22 mouse cellular contexts compared by ENCODE assay signal in the genomic region with DNA sequence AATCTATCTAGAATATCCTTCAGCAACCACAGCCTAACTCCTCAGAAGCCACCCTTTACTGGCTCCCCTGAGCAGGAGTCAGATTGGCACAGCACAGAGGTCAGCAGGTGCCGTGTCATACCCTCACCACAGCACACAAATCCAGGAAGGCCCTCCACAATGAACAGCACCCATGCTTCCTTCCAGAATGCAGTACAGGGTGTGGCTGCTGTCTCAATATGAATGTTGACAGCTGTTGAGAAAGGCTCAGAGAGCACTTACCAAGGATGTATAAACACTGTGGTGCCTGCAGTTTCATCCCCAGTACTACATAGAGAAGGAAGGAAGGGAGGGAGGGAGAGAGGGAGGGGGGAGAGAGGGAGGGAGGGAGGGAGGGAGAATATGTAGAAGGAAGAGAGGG. TPM values are rescaled to one million over a fixed set of nuclear protein-coding genes. Genes with fewer than 3 reads are reported as not detected.
DNase-seq lines count a peak whose midpoint lies in the region; ATAC-seq and TF ChIP-seq lines count a peak whose summit lies in the region.
"Had no signal": no experiment of that assay in that cellular context is flagged by ENCODE, and none has a peak within 500 bp of the region (broad histone marks: within the 10 kb centered on the region; RNA-seq: fewer than 3 reads in every experiment).

No protein-coding gene starts in this region.

- no peaks in the 10 kb centered on the region for H3K27me3 ChIP-seq in intestine, embryonic 15.5 days (replicated peaks)
- no peaks in the 10 kb centered on the region for H3K27me3 ChIP-seq in intestine, postnatal 0 days (replicated peaks; ENCODE audit: control insufficient read depth, insufficient read depth, low read length)
- H3K27me3 ChIP-seq in stomach, embryonic 16.5 days (ENCODE audit: control insufficient read depth, insufficient read depth, low read length) = no peaks in the 10 kb centered on the region
- peaks cover 25% of the 10 kb centered on the region for H3K27me3 ChIP-seq in forebrain, embryonic 10.5 days (ENCODE audit: poor library complexity, severe bottlenecking)
- H3K27me3 ChIP-seq: forebrain, embryonic 15.5 days had no signal

- TF ChIP-seq CTCF in intestine, postnatal 0 days (IDR thresholded peaks at IDR 0.05; ENCODE audit: low read depth) = no peak

- H3K4me2 ChIP-seq in intestine, embryonic 15.5 days (replicated peaks) = no peak overlapping the region
- no peak overlapping the region for H3K4me2 ChIP-seq in intestine, postnatal 0 days (replicated peaks; ENCODE audit: low read depth)
- H3K4me2 ChIP-seq in stomach, embryonic 16.5 days (ENCODE audit: low read depth, low read length) = no peak overlapping the region
- H3K4me2 ChIP-seq: embryonic facial prominence, embryonic 15.5 days; forebrain, embryonic 15.5 days; heart, embryonic 15.5 days; hindbrain, embryonic 14.5 days had no signal

- peak; percentile 57 for ATAC-seq in intestine, embryonic 15.5 days
- no peak for ATAC-seq in intestine, postnatal 0 days
- 0 out of 4 replicates have a peak, but pooled peaks have one; percentile 40 to 43 for ATAC-seq in hematopoietic stem cell, adult 5-6 weeks (replicated peaks in 1 of 2; ENCODE audit: insufficient read depth in 1 of 2, low FRiP score in 2 of 2, low TSS enrichment in 1 of 2, low read depth in 1 of 2, poor library complexity in 2 of 2, severe bottlenecking in 2 of 2)
- peak; percentile 51; the same call in 1 of the 2 replicates for ATAC-seq in stomach, embryonic 16.5 days (ENCODE audit: insufficient read depth, low FRiP score)
- ATAC-seq: forebrain, embryonic 15.5 days had no signal

- WGBS in intestine, embryonic 15.5 days = 39% methylated on average over 1 of the region's 1 CpGs
- 25% methylated on average over 1 of the region's 1 CpGs for WGBS in intestine, postnatal 0 days
- 8% methylated on average over 1 of the region's 1 CpGs for WGBS in stomach, embryonic 16.5 days
- 80% methylated on average over 1 of the region's 1 CpGs for WGBS in forebrain, embryonic 10.5 days

- H3K9ac ChIP-seq in intestine, embryonic 15.5 days = no peak overlapping the region
- H3K9ac ChIP-seq in intestine, postnatal 0 days (ENCODE audit: low read depth, low read length) = no peak overlapping the region
- no peak overlapping the region for H3K9ac ChIP-seq in stomach, embryonic 16.5 days (ENCODE audit: low read length)
- H3K9ac ChIP-seq: embryonic facial prominence, embryonic 15.5 days; forebrain, embryonic 15.5 days; heart, embryonic 15.5 days; hindbrain, embryonic 14.5 days had no signal

- peaks cover 11% of the 10 kb centered on the region; the same call in 1 of the 2 replicates for H3K4me1 ChIP-seq in intestine, embryonic 15.5 days (replicated peaks)
- no peaks in the 10 kb centered on the region for H3K4me1 ChIP-seq in intestine, postnatal 0 days (replicated peaks; ENCODE audit: control insufficient read depth, insufficient read depth, low read length)
- no peaks in the 10 kb centered on the region; the same call in 1 of the 2 replicates for H3K4me1 ChIP-seq in stomach, embryonic 16.5 days (ENCODE audit: control insufficient read depth, insufficient read depth, low read length)
- peaks cover 10% of the 10 kb centered on the region for H3K4me1 ChIP-seq in forebrain, embryonic 10.5 days
- H3K4me1 ChIP-seq: embryonic facial prominence, embryonic 15.5 days; forebrain, embryonic 15.5 days had no signal

- H3K27ac ChIP-seq in intestine, embryonic 15.5 days = no peak overlapping the region
- no peak overlapping the region for H3K27ac ChIP-seq in intestine, postnatal 0 days (ENCODE audit: low read depth, low read length)
- H3K27ac ChIP-seq in stomach, embryonic 16.5 days (ENCODE audit: low read length) = no peak overlapping the region
- H3K27ac ChIP-seq in forebrain, embryonic 10.5 days = no peak overlapping the region
- H3K27ac ChIP-seq: embryonic facial prominence, embryonic 15.5 days; forebrain, embryonic 15.5 days; heart, adult 2 months; heart, embryonic 15.5 days; hindbrain, embryonic 10.5 days; hindbrain, embryonic 14.5 days had no signal

- DNase-seq in lung, postnatal 36 days = peak; percentile 44
- no peak for DNase-seq in lung, postnatal 4 days
- no peak for DNase-seq in forebrain, embryonic 10.5 days (ENCODE audit: extremely low spot score, low spot score)
- DNase-seq: adrenal gland, adult 8-10 months; adrenal gland, postnatal 36 days; cerebellum, adult 2 months; cerebellum, postnatal 14 days; embryo, embryonic 11 days; gastrocnemius, postnatal 36 days; heart, adult 2 months; heart, postnatal 14 days had no signal

- H3K9me3 ChIP-seq in intestine, embryonic 15.5 days = no peaks in the 10 kb centered on the region
- H3K9me3 ChIP-seq in intestine, postnatal 0 days (ENCODE audit: control insufficient read depth) = no peaks in the 10 kb centered on the region
- no peaks in the 10 kb centered on the region for H3K9me3 ChIP-seq in stomach, embryonic 16.5 days (replicated peaks; ENCODE audit: control insufficient read depth, low read length)
- no peaks in the 10 kb centered on the region for H3K9me3 ChIP-seq in forebrain, embryonic 10.5 days
- H3K9me3 ChIP-seq: embryonic facial prominence, embryonic 15.5 days; forebrain, embryonic 15.5 days; heart, embryonic 15.5 days had no signal

- H3K36me3 ChIP-seq in intestine, embryonic 15.5 days = no peaks in the 10 kb centered on the region
- no peaks in the 10 kb centered on the region for H3K36me3 ChIP-seq in intestine, postnatal 0 days (ENCODE audit: control insufficient read depth, insufficient read depth)
- no peaks in the 10 kb centered on the region for H3K36me3 ChIP-seq in stomach, embryonic 16.5 days (ENCODE audit: control insufficient read depth, insufficient read depth, low read length)
- no peaks in the 10 kb centered on the region for H3K36me3 ChIP-seq in forebrain, embryonic 10.5 days (replicated peaks)
- H3K36me3 ChIP-seq: embryonic facial prominence, embryonic 15.5 days; forebrain, embryonic 15.5 days; heart, embryonic 15.5 days; hindbrain, embryonic 10.5 days had no signal

- no peak overlapping the region for H3K4me3 ChIP-seq in intestine, embryonic 15.5 days (replicated peaks)
- H3K4me3 ChIP-seq in intestine, postnatal 0 days (ENCODE audit: low read depth, low read length) = no peak overlapping the region
- H3K4me3 ChIP-seq in stomach, embryonic 16.5 days (replicated peaks; ENCODE audit: low read length) = no peak overlapping the region
- H3K4me3 ChIP-seq in forebrain, embryonic 10.5 days = no peak overlapping the region
- H3K4me3 ChIP-seq: embryonic facial prominence, embryonic 15.5 days; erythroblast, embryonic 14.5 days; forebrain, embryonic 15.5 days; heart, adult 2 months; heart, embryonic 15.5 days; hindbrain, embryonic 10.5 days had no signal

RNA-seq across cellular contexts. Expression of a gene that starts 29.4 kb away (rescaled TPM):
- 26.9 and 28.4 TPM in 2 replicates for polyA plus RNA-seq in intestine, embryonic 15.5 days (2015; fragmentation: Nextera tagmentation; extraction: Ambion mirVana)
- 15.8 and 17.5 TPM in 2 replicates for polyA plus RNA-seq in intestine, postnatal 0 days (2015; fragmentation: Nextera tagmentation; extraction: Ambion mirVana)
- total RNA-seq in hematopoietic stem cell, adult 5-6 weeks (2017) = 0.50 TPM in 1 of 2 replicates, not detected in the other
- 16.2 and 16.4 TPM in 2 replicates for polyA plus RNA-seq in stomach, embryonic 16.5 days (2015; fragmentation: Nextera tagmentation; extraction: Ambion mirVana)
- polyA plus RNA-seq in forebrain, embryonic 10.5 days (2016; fragmentation: Nextera tagmentation; extraction: Ambion mirVana) = 6.2 and 6.6 TPM in 2 replicates
- total RNA-seq: common myeloid progenitor, adult 5-6 weeks had no signal
